Mouse (Mus musculus) olfactory bulb, adult 2 months (tissue): ENCODE measurements around the gene Crocc. TPM values are rescaled to one million over a fixed set of nuclear protein-coding genes. Genes with fewer than 3 reads are reported as not detected.

Source experiments
- H3K27ac ChIP-seq: fragments of 200-500 bp; 2 replicates; pipeline ENCODE4 v1.5.1; 2012; ENCODE audit warnings: low read depth, low read length; ENCODE audit not compliant: insufficient read depth
- H3K4me1 ChIP-seq: fragments of 200-500 bp; 2 replicates; pipeline ENCODE4 v1.6.1; 2012; ENCODE audit warnings: low read length; ENCODE audit not compliant: control insufficient read depth, insufficient read depth
- H3K4me3 ChIP-seq: fragments of 200-500 bp; 2 replicates; pipeline ENCODE4 v1.5.1; 2012; ENCODE audit warnings: mild to moderate bottlenecking, low read depth, low read length, moderate library complexity; ENCODE audit not compliant: insufficient read depth
- CTCF ChIP-seq: fragments of 200-500 bp; IDR thresholded peaks from 2 replicates; pipeline ENCODE4 v1.5.1; 2012; ENCODE audit warnings: low read depth, mild to moderate bottlenecking, low read length, moderate library complexity; ENCODE audit not compliant: insufficient read depth
- POLR2A ChIP-seq: fragments of 200-500 bp; IDR thresholded peaks from 2 replicates; pipeline ENCODE4 v1.6.1; 2012; ENCODE audit warnings: mild to moderate bottlenecking, low read depth, low read length, moderate library complexity; ENCODE audit not compliant: insufficient read depth
- WGBS: fragments of 180-500 bp; shearing (Covaris S2); methylation state at CpG from one replicate; pipeline ENCODE4 v1.1.7; 2018; 5-methylcytosine and 5-hydroxymethylcytosine counted together
- polyA plus RNA-seq: library from polyadenylated mRNA; stranded (reverse); fragments of >200 nt; gene quantifications from 2 replicates; pipeline ENCODE4 v1.2.4, GENCODE M21; 2012; ENCODE audit warnings: low replicate concordance; ENCODE audit not compliant: missing spikeins, insufficient read depth, insufficient read length

The Crocc gene
- polyA plus RNA-seq, 1 experiment = not detected

DNA sequence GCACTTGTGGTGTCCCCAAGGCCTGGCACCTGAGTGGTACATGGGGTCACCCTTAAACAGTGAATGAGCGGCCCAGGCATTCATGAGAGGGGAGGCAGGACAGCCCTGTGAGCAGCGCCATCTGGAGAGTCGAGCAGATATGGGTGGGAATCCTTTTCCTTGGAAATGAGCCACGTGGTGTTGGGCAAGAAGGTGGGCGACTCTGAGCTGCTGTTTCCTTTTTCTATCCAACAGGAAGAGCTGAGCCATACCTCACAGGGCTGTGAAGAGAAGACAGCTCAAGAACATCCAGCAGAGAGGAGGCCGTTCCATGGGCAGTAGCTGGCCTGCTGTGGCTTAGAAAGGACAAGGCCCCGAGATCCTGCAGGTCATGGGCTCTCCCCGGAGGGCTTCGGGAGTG is 28.4 kb upstream of the Crocc start:
- TF ChIP-seq POLR2A = no peak
- TF ChIP-seq CTCF = no peak
- H3K27ac ChIP-seq = no peak overlapping the region
- 0 out of 2 replicates have a peak, but pooled peaks cover 6% of the 10 kb centered on the region for H3K4me1 ChIP-seq
- no peak overlapping the region for H3K4me3 ChIP-seq
- 72% methylated on average over 9 of the region's 9 CpGs for WGBS

DNA sequence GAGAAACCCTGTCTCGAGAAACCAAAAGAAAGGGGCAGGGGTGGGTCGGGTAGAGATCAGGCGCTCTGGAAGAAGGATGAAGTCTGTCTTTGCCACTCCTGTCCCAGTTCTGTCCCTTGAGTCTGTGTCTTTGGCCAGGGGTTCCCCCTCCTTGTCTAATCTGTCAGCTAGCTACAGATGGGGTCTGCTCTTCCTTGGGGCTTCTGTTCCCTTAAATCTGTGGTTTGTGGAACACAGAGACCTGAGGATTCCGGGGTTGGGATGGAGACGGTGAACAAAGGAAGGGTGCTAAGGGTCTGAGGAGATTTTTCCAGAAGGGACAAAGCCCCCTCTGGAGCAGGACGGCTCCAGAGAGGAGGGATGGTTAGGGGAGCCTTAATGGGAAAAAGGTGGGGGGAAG is 27.7 kb upstream of the Crocc start, which contains the start of gene Spata21:
TSS of gene Spata21 (plus strand) at position 301 of the 400 bp plus-strand sequence.
- TF ChIP-seq CTCF (no peak), POLR2A (no peak)
- no peak within 1 kb of the TSS for H3K4me3 ChIP-seq
- H3K4me1 ChIP-seq = 0 out of 2 replicates have a peak, but pooled peaks cover 6% of the 10 kb centered on the region
- H3K27ac ChIP-seq = no peak within 1 kb of the TSS
- WGBS = 78% methylated on average over 6 of the region's 6 CpGs

DNA sequence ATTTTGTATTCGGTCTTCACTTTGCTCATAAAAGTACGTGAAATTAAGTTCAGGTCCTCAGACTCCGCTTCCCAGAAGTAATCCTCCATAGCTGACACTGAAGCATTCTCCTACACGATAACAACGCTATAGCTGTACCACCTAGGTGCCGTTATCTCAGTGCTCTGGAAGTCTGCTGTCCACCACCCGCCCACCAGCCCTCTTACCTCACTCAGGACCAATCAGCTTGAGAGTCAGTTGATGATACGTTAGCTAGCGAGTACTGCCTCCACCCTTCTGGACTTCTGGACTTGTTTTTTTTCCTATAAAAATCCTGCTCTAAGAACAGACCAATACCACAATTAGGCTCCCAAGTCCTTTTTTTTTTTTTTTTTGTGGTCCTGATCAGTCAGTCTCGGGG is 26.5 kb upstream of the Crocc start:
- H3K4me3 ChIP-seq = no peak overlapping the region
- 80% methylated on average over 10 of the region's 10 CpGs for WGBS
- H3K27ac ChIP-seq = no peak overlapping the region
- TF ChIP-seq CTCF (no peak), POLR2A (no peak)
- H3K4me1 ChIP-seq = 0 out of 2 replicates have a peak, but pooled peaks cover 6% of the 10 kb centered on the region

DNA sequence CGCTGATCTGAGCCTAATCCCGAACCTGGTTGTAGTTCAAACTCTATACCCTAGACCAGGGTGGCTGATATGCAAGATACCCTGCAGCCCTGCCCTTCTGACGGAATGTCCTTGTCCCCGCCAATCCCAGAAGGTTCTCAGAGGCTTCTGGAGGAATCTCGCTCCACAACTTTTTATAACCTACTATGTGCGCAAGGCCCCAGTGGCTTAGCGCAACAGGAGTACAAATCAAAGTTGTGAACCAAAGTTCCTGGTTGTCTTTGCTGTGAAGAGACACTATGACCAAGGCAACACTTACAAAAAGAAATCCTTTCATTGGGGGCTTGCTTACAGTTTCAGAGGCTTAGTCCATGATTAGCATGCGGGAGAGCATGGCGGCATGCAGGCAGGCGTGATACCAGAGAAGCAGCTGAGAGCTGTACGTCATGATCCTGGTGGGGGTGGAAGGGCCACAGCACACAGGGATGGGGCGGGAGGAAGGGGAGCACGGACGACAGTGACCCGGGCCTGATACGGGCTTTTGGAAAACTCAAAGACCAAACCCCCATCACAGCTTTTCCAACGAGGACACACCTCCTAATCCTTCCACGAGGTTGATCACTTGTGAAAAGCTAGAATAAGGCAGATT is 18.3 kb upstream of the Crocc start:
- no peak for TF ChIP-seq POLR2A
- TF ChIP-seq CTCF = no peak
- no peak overlapping the region for H3K27ac ChIP-seq
- H3K4me1 ChIP-seq = peaks cover 19% of the 10 kb centered on the region
- WGBS = 67% methylated on average over 18 of the region's 18 CpGs
- H3K4me3 ChIP-seq = no peak overlapping the region

DNA sequence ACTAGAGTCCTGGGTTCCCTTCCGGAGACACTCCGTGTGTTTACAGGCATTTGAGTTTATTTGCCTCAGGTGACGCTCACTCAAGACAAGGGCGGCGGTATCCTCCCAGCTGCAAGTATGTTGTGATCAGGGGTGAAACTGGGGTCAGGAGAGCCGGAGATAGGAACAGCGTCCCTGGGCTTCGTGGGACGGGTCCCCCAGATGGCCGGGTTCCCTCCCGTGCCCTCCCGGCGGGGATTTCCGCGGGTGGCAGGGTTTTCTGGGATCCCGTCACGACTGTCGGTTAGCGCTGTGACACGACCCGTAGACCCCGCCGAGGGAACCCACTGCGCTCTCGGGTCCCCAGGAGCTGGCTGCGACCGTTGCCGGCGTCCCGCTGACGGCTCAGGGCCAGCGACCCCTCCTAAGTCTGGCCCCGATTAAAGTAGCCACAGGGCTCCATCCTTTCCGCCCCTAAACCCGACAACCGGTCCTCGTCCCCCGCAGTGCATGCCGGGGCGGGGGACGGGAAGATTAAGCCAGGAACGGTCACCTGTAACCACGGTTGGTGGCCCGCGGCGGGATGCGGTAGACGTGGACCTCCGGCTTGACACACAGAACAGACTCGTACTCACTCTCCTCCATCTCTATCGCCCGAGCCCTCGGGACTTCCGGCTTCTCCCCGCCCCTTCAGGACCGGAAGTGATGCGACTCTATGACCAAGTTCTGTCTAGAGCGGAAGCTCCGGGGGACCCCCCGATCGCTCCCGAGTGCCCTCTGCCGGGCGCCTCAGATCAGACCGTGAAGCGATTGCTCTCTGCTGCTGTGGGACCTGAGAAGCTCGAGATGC is 17.5 kb upstream of the Crocc start, which contains the start of gene Necap2:
TSS of gene Necap2 (minus strand) at position 677 of the 829 bp plus-strand sequence.
- H3K4me3 ChIP-seq = peak within 1 kb of the TSS; percentile 100
- peaks cover 19% of the 10 kb centered on the region for H3K4me1 ChIP-seq
- TF ChIP-seq CTCF (peak; percentile 79), POLR2A (peak; percentile 94)
- H3K27ac ChIP-seq = peak within 1 kb of the TSS; percentile 71
- under 1% methylated on average over 67 of the region's 67 CpGs for WGBS

DNA sequence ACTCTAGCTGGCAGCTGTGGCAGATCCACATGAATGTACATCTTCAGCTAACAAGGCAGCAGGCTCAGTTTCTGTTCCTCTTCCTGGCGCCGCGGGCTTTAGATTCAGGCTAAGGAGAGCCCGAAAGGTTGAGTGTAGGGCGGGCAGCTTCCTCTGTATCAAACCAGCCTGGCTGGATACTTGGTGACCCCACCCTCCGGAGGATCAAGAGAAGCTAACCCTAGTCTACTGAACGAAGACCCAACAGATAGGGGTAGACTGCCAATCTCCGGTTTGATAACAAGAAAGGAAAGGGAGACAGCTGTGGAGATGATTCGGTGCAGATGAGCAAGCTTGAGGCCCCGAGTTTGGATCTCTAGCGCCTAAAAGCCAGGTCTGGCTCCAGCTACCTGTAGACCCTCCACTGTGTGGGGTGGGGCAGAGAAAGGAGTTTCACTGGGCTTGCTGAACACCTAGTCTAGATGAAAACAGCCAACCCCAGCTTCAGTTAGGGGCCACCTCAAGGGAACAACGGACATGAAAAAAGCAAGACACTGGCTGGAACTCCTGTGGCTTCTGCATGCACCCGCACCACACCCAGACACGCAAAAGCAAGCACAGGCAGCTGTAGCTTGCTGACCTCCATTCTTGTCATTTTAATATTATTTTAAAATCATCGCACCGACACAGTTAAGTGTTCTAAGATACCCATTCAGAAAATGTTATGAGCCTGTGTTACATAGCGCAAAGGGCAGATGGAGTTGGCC is 16.6 kb upstream of the Crocc start:
- Histone ChIP-seq H3K4me1 (peaks cover 19% of the 10 kb centered on the region), H3K27ac (no peak overlapping the region), H3K4me3 (peak overlapping the region; percentile 100)
- TF ChIP-seq POLR2A (no peak), CTCF (no peak)
- WGBS = 75% methylated on average over 17 of the region's 17 CpGs

DNA sequence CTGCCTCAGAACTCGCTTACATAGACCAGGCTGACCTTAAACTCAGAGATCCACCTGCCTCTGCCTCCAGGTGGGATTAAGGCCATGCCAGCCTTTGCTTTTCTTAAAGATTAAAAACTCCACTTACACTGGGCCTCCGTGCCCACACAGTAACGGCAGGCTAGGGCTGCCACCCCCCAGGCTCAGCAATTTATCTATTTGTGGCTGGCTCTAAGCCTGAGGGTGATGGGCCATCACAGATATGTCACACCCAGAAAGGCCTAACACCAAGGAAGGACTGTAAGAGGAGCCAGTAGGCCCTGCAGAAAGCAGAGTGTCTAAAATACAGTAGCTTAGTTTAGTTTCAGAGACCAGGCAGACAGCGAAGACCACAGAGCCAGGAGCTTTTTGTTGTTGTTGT is 13.8 kb upstream of the Crocc start:
- no peak overlapping the region for H3K4me3 ChIP-seq
- TF ChIP-seq CTCF = no peak
- TF ChIP-seq POLR2A = no peak
- H3K27ac ChIP-seq = no peak overlapping the region
- H3K4me1 ChIP-seq = peaks cover 20% of the 10 kb centered on the region
- 81% methylated on average over 4 of the region's 4 CpGs for whole genome bisulfite sequencing

DNA sequence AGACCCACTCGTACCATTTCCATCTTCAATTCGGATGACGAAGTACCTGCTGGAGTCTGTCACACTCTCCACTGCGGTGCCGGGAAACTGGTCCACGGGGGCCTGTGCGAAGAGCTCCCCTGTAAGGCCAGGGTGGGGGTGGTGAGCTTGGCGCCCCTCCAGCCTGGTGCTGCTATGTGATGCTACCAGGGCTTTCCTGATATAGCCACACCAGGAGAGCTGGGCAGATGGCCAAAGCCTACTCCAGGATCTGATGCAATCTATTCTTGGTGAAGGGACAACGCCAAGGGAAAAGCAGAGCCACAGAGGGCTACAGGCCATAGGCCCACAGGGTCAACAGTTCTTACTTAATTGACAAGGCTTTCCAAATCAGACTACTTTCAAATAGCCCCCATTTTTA is 13.3 kb upstream of the Crocc start:
- WGBS = 68% methylated on average over 9 of the region's 9 CpGs
- Histone ChIP-seq H3K27ac (no peak overlapping the region), H3K4me1 (peaks cover 20% of the 10 kb centered on the region), H3K4me3 (no peak overlapping the region)
- TF ChIP-seq CTCF (no peak), POLR2A (no peak)

DNA sequence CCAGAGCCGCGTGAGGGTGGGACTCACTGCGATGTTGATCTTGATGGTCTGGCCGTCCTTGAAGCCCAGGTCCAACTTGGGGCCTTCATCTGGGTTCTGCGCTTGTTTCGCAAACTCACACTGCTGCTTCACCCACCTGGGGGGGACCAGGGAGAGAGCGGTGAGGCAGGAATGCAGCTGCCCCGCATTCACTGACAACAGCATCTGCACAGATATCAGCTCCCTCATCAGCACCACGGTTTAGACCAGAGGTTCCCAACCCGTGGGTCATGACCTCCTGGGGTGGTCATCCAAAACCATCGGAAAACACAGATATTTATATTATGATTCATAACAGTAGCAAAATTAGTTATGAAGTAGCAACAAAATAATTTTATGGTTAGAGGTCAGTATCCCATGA is 12.2 kb upstream of the Crocc start:
- TF ChIP-seq CTCF (no peak), POLR2A (no peak)
- Histone ChIP-seq H3K4me3 (no peak overlapping the region), H3K27ac (no peak overlapping the region), H3K4me1 (peaks cover 19% of the 10 kb centered on the region)
- WGBS = 92% methylated on average over 11 of the region's 11 CpGs
